Mouse (Mus musculus): ENCODE measurements at regions not wholly inside any gene's neighbourhood (a gene's known extent, or its start where the extent isn't known, plus 50 kb on each side); places are given as distances from the start of the nearest gene placed in this dataset.

DNA sequence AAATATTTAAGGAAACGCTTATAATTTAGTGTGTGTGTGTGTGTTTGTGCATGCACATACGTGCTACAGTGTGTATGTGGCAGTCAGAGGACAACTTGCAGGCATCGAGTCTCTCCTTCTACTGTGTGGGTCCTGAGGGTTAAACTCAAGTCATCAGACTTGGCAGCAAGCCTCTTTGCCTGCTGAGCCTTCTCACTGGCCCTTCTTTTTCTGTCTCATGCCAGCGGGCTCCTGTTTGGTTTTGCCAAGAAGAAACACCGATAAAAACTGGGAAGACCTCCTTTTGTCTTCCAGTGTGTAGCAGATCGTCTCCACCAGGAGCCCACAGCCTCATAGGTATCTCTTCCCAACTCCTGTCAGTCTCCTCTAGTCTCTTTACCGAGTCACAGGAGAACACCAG, 81.9 kb upstream of the Rbpj start:
- DNase-seq: no peak

DNA sequence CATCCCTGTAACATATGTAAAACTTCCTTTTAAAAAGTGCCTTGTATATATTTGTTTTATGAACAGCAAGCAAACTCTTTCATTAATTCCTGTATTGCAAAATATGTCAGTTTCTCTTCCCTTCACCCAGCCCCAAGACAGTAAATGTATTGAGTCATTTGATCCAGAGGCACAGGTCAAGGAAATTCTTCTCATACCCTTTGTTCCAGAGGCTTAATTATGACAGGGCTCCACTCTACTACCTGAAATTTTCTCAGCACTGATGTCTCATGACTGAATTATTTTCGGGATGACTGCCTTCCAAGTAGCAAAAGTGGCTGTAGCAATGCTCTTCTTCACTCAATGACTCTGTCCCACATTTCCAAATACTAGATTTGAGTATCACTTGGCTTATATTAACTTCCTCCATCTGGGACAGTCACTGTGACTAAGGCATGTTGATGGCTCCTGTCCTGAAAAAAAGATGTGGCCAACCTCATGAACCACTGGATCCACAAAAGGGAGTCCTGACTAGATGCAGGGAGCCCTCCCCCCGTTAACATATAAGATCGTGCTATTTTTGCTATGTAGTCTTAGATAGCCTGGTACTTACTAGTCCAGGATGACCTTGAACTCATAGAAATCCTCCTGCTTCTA, 80.3 kb upstream of the Rbpj start:
- DNase-seq: no peak

DNA sequence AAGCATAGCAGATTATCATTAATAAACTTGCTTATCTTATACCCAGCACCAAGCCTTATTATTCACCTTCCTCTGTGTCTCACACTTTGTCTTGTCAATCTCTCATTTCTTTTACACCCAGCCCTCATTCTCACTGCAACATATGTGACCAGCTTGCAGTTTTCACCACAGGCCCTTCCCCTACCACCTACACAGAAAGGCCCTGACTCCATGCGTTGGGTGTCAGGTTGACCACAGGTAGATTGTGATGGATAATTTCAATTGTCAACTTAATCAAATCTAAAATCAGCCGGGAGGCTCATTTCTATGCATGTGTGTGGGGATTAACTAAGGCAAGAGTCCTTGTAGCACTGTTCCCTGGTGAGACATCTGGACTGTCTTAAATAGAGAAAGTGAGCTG, 72.4 kb upstream of the Rbpj start:
- DNase-seq: no peak

DNA sequence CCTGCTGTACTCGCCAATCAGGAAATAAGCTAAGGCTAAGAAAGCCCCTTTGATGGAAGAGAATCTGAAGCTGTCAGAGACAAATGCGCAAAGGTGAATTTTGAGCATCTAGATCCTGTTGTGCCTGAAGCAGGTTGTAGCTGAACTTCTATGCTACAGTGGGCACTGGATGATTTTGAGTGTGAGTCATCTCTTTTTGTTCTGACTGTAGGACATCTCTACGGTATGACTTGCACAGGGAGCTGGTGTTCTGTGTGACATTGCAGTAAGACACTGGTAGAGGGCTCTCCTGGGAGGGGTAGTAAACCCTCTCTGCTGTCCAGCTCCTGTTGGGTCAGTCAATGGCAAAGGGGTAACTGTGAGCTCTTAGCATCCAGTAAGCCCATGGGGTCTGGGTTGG, 71.4 kb upstream of the Rbpj start:
- no peak for DNase-seq

DNA sequence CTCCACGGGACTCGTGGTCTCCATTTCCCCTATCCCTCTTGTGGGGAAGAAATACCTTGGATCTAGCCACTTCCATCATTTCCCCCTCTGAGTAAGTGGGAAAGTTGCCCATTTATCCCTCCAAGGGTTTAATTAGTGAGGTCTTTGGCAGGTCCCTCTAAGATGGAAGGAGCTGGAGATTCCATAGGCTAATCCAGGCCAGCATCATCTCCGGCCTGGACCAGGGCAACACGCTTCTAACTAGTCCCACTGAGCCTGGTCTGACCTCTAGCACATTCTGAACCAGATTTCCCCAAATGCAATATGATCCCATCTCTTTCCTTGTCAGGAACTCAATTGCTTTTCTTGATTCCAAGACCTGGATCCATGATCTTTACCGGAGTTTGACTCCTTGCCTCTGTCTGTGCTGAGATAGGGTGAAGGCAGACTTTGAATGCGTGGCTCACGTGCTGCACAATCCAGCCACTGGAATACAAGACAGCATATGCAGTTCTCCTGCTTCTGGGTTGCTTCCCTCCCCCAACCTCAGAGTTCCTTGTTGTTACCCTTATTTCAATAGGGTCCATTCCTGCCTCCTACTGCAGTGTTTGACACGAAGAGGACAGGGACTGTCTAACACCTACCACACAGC, 67.4 kb upstream of the Rbpj start:
- no peak for DNase-seq

DNA sequence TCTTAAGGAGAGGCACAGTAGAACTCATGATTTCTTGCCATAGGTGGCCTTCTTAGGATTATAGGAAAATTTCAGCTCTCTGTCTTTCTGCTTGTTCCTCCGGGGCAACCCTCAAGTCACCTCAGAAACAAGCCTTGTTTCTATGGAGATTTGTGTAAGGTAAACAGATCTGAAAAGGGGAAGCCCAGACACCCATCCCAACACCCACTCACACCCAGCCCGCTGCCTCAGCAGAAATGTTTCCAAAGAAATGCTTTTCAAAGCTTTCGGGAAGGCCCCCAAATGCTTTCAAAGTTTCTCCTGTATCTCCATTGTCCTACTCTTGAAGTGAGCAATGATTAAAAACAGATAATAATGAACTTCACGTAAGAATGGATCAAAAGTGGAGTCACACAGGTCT, 64.9 kb upstream of the Rbpj start:
- no peak for DNase-seq

DNA sequence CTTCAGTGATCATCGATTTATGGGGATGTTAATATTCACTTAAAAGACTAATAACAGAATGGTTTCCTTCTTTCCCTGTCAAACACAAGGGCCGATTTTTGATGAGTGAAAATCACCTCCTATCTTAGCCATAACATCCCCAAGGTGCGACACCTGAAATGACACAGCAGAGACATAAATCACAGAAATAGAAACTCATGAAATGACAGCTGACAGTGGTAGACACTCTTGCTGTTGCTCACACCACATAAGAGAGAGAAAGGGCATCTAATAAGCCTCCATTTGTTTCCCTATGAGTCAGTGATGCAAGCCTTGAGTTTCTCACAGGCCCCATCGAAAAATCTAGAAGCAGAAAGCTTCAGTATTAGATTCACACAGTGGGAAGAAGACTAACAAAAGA, 63.9 kb upstream of the Rbpj start:
- no peak for DNase-seq

DNA sequence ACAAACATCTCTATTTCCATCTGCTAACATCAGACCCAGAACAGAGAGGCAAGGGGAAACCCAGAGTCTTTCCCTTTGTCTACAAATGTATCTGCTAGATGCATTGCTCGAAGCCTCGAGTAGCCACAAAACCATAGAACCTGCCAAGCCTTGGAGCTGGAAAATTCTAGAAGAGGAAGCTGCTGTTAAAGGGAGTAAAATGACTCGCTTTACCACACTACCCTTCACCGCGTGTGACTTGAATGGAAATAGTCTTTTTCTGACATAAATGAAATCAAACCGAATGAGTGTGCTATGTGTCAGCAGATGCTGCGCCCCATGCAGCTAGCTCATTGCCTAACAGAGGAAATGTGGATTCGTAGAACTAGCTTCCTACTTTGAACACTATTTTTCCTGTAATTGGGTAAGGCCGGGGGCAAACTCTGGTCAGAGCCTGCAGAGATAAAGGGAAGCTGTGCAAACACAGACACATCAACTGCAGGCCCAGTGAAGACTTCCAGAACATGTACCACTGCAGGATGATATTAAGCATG, 63.3 kb upstream of the Rbpj start:
- no peak for DNase-seq

DNA sequence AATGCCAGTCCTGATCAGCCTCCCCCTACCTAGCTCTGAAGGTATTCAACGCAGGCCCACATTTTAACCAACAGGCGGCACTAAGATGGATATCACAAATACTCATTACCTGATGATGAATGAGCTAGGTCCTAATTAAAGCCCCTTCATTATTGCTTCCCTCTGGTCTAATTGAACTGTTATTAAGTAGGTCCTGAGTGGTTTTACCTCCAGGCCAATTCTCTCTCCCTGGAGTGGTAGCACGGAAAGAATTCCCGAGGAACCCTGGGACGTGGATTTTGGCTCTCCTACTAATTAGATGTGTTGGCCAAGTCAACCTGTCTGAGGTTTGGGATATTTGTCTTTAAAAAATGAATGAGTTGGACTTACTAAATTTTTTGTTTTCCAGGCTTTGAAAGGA, 60.0 kb upstream of the Rbpj start:
- no peak for DNase-seq

DNA sequence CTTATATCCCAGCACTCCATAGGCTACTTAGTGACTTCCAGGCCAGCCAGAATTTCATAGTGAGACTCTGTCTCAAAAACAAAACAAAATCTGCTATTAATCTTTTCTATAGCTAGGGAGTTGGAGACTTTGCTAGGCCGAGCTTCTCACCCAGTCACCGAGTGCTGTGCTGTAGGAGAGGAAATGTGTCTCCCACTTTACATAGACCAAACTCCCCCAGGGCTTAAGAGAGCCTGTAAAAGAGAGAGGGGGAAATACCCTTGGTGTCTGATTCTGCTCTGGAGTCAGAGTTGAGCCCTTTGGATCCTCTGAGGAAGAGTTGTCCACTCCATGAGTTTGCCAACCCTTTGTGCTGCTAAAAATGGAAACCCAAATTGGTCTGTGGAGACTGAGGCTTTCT, 58.3 kb upstream of the Rbpj start:
- no peak for DNase-seq

DNA sequence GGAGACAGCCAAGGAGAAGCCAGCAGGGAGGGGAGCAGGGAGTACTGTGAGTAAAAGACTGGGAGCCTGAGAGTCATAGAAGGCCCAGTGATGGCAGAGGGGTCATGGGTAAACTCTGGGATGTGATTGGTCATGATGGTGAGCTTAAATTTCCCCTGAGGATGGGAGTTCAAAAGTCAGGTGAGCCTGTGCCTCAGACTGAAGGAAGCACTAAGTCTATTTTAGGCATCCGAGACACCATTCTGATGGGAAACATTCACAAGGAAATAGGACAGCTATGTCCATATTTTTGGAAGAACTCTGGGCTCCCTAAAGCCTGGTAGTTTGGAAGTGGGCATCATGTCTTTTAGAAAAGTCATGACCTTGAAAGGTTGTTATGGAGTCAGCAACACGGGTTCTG, 57.7 kb upstream of the Rbpj start:
- no peak for DNase-seq

DNA sequence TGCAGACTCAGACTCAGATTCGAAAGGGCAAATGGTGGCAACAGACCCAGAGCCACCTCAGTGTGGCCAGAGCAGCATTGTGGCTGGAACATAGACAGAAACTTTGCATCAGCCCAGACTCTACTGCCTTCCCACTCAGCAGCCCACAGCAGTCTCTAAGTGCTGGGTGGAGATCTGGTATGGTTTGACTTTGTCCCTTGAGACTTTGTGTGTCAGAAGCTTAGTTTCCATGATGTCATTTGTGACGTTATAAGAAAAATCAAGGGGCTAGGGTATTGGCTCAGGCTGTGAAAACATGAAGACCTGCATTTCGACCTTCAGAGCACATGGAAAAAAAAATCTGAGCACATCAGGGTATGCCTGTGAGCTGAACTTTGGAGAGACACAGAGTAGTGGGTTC, 56.2 kb upstream of the Rbpj start:
- DNase-seq: no peak

DNA sequence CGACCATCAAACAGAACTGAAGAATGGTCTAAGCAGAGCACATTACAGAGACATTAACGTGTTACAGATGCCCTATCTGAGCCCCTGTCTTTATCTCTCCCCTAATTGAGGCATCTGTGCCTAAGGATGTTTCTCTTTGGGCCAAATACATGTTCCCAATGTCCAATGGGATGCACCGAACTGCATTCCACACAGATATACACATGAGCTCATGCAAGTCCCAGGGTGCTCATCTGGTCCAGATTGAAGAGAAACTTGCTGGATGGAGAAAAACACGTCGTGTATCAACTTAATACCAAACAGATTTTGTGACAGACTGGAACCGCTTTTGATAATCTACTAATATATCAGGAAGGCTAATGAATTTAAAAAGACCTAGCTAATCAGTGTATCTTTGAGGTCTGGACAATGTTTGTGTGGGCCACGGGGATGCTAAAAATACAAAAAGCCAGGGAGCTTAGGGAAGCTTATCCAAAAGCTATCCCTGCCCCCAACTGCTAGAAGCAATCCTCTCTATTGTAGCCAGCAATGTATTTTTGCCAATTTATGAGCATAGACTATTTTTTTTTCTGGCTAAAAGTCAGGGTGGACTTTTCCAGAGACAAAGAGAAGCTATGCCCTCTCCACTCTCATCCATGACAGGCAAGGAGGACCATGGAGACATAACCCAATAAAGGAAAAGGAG, 53.4 kb upstream of the Rbpj start:
- no peak for DNase-seq

DNA sequence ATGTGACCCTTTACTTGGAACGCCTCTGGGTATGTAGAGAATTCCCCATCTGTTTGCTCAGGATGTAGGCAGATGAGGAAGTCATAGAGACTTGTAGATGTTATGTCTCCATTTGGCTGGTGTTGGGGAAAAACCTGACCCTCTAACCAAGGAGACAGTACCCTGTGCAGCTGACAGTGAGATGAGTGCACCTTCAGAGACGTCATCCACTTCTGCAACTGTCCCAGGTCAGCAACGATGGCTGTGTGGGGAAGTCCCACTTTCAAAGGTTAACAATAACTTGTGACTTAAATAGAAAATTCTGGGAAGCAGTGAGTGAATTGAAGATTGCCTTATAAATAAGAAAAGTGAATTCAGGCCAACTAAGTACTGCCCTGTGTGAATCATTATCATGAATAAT, 52.3 kb upstream of the Rbpj start:
- DNase-seq: no peak

DNA sequence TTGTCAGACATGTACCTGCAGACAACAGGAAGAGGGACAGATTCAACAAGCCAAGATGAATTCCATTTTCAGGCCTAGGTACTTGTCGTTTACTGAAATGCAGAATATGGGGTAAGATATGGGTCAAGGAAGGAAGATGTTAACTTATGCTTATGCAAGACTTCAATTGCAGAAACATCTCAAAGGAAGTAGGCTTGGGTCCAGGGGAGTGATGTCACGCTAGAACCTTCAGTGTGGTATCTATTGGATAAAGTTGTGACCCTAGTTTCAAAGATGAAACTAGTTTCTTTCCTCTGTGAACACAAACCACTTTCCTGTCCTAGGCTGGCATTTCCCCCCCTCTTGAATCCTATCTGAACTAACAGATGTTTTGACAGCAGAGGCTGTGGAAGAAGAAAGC, 50.5 kb upstream of the Rbpj start:
- no peak for DNase-seq

All from thymus, postnatal 14 days (tissue).